Mouse (Mus musculus) liver, adult (tissue): ENCODE measurements around the gene R3hcc1l.

Experiments
- GATA4 ChIP-seq: IDR thresholded peaks from 2 replicates; pipeline ENCODE4 v1.6.1; 2014; ENCODE audit warnings: mild to moderate bottlenecking, low read length; ENCODE audit not compliant: insufficient replicate concordance

R3hcc1l gene

GRCm38 (mm10) chr19:42609716-42610115 is 91.2 kb downstream of the R3hcc1l start:
- no peak for TF ChIP-seq GATA4

- no peak for TF ChIP-seq GATA4
These were observed 93.2 kb downstream of the R3hcc1l start for GRCm38 (mm10) chr19:42611746-42612145.

- TF ChIP-seq GATA4, result no peak
These were observed 94.1 kb downstream of the R3hcc1l start, which contains the start of gene Loxl4 for GRCm38 (mm10) chr19:42612654-42613053. Gene Loxl4, minus strand, starts transcription at chr19:42612813.

- TF ChIP-seq GATA4, result no peak
These were observed 94.6 kb downstream of the R3hcc1l start for GRCm38 (mm10) chr19:42613116-42613515.

GRCm38 (mm10) chr19:42613647-42614225 is 95.2 kb downstream of the R3hcc1l start:
- no peak for TF ChIP-seq GATA4

- no peak for TF ChIP-seq GATA4
These were observed 109.5 kb downstream of the R3hcc1l start for GRCm38 (mm10) chr19:42628068-42628467.

- no peak for TF ChIP-seq GATA4
These were observed 113.0 kb downstream of the R3hcc1l start for GRCm38 (mm10) chr19:42631541-42631961.

GRCm38 (mm10) chr19:42632301-42632700 is 113.7 kb downstream of the R3hcc1l start:
- TF ChIP-seq GATA4, result no peak

GRCm38 (mm10) chr19:42633650-42634049 is 115.1 kb downstream of the R3hcc1l start:
- no peak for TF ChIP-seq GATA4

GRCm38 (mm10) chr19:42636631-42637030 is 118.1 kb downstream of the R3hcc1l start:
- TF ChIP-seq GATA4, result no peak

- no peak for TF ChIP-seq GATA4
These were observed 120.3 kb downstream of the R3hcc1l start for GRCm38 (mm10) chr19:42638604-42639481.

- no peak for TF ChIP-seq GATA4
These were observed 121.0 kb downstream of the R3hcc1l start for GRCm38 (mm10) chr19:42639544-42639943.

- TF ChIP-seq GATA4, result no peak
These were observed 121.7 kb downstream of the R3hcc1l start for GRCm38 (mm10) chr19:42640211-42640610.
